Mouse (Mus musculus): ENCODE measurements around the gene Olfr1351. TPM values are rescaled to one million over a fixed set of nuclear protein-coding genes. Genes with fewer than 3 reads are reported as not detected.
"Not testable (repeated sequence)": the region's sequence is repeated elsewhere in the genome, so short reads cannot be mapped to it uniquely, and the experiment has no call there.

Gene Olfr1351
- total RNA-seq (2017): not detected in 2 replicates

- ATAC-seq (ENCODE audit: extremely low read depth, insufficient number of reproducible peaks, low FRiP score, poor library complexity, severe bottlenecking): no peak
Measured at GRCm38 (mm10) chr10:79012172-79012571, at the start of gene Olfr1351. Gene Olfr1351 (plus strand): TSS chr10:79012472.

DNA sequence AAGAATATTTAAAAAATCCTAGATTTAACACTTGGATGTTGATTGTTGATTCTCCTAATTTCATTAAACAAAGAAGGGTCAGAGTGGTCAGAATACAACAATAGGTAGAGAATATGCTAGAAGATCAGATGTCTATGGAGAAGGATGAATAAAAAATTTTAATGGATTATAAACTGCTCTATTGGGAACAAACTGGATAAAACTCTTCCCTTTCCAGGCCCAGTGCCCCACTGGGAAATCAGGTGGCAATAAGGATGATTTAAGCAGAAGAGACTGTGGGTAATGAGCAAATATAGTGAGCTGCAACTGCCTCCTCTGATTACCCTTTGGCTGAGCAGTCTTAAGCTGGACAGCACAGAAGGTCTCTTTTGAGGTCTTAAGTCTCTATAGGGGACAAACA, 49.3 kb upstream of the Olfr1351 start, which contains the start of gene Olfr1353:
Olfr1353 (plus strand) TSS at position 301 of the 400 bp plus-strand sequence.
- ATAC-seq (ENCODE audit: extremely low read depth, insufficient number of reproducible peaks, low FRiP score, poor library complexity, severe bottlenecking): not testable (repeated sequence)

DNA sequence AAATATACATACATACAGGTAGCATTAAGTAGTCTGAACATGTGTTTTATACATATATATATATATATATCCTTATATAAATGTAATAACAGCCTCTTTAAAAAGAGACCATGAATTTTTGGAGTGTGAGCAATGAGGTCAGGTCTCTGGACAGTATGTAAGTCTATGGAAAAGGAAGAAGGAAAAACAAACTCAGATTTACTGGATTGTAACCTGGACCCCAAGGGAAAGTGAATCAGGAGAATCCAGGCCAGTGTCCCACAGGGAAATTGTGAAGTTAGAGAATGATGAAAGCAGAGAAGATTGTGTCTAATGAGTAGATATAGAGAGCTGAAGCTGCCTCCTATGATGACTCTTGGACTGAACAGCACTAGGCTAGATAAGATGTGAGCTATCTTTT, 31.5 kb upstream of the Olfr1351 start, which contains the start of gene Olfr1352:
Olfr1352 (plus strand) TSS at position 301 of the 400 bp plus-strand sequence.
- no peak for ATAC-seq (ENCODE audit: extremely low read depth, insufficient number of reproducible peaks, low FRiP score, poor library complexity, severe bottlenecking)

GRCm38 (mm10) chr10:79028441-79028840, 16.2 kb downstream of the Olfr1351 start, which contains the start of gene Olfr57:
Gene Olfr57 (plus strand): TSS chr10:79028741.
- no peak for ATAC-seq (ENCODE audit: extremely low read depth, insufficient number of reproducible peaks, low FRiP score, poor library complexity, severe bottlenecking)

GRCm38 (mm10) chr10:79042457-79042856, 30.2 kb downstream of the Olfr1351 start:
- not testable (repeated sequence) for ATAC-seq (ENCODE audit: extremely low read depth, insufficient number of reproducible peaks, low FRiP score, poor library complexity, severe bottlenecking)

- not testable (repeated sequence) for ATAC-seq (ENCODE audit: extremely low read depth, insufficient number of reproducible peaks, low FRiP score, poor library complexity, severe bottlenecking)
Measured at GRCm38 (mm10) chr10:79057370-79057769, 45.1 kb downstream of the Olfr1351 start.

Other genes with a start within 250 kb of the Olfr1351 start
- gene Slc1a6, start 232.0 kb upstream of the Olfr1351 start, total RNA-seq (2017): not detected in 2 replicates
- gene Olfr1356, start 160.3 kb upstream of the Olfr1351 start, total RNA-seq (2017): not detected in 2 replicates
- not detected in 2 replicates for gene Olfr1355, start 136.9 kb upstream of the Olfr1351 start, total RNA-seq (2017)
- not detected in 2 replicates for gene Olfr1354, start 99.3 kb upstream of the Olfr1351 start, total RNA-seq (2017)
- not detected in 2 replicates for gene Olfr8, start 61.8 kb upstream of the Olfr1351 start, total RNA-seq (2017)
- not detected in 2 replicates for gene Olfr1353, start 49.2 kb upstream of the Olfr1351 start, total RNA-seq (2017)
- gene Olfr1352, start 31.4 kb upstream of the Olfr1351 start, total RNA-seq (2017): not detected in 2 replicates
- gene Olfr57, start 16.3 kb downstream of the Olfr1351 start, total RNA-seq (2017): not detected in 2 replicates
- 24.1 and 25.1 TPM in 2 replicates for gene 2610008E11Rik, start 85.1 kb downstream of the Olfr1351 start, total RNA-seq (2017)
- not detected in 2 replicates for gene Vmn2r80, start 136.3 kb downstream of the Olfr1351 start, total RNA-seq (2017)
- 0.23 TPM in 1 of 2 replicates, not detected in the other for gene Vmn2r81, start 235.2 kb downstream of the Olfr1351 start, total RNA-seq (2017)